ENCODE assay signal across 8 mouse cellular contexts in the genomic region with DNA sequence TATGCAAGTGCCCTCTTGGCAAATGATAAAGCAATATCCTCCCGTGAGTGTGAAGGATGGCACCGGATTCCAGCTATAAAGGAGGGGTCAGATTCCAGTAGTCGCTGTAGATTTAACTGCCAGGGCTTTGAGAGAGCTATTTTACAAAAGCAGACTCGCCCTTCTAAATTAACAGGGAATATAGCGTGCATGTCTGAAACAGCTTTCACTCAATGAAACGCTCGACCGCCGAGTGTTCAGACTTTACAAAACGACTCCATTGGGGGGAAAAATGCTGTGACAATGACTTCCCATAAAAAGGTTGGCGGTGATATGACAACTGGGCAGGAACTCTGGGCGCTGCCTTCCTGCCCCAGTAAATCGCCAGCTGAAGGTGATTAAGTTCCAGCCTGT. TPM values are rescaled to one million over a fixed set of nuclear protein-coding genes. Genes with fewer than 3 reads are reported as not detected.
A peak's percentile ranks its signal among the peaks of the same experiment; 100 is the strongest.
DNase-seq lines count a peak whose midpoint lies in the region; ATAC-seq and TF ChIP-seq lines count a peak whose summit lies in the region.

No protein-coding gene starts in this region.

- H3K4me2 ChIP-seq in heart, embryonic 13.5 days: peak overlapping the region; percentile 81
- H3K4me2 ChIP-seq in hindbrain, embryonic 12.5 days (replicated peaks): peak overlapping the region; percentile 65
- H3K4me2 ChIP-seq in midbrain, embryonic 12.5 days (replicated peaks): peak overlapping the region; percentile 65

- peak overlapping the region; percentile 80 for H3K27ac ChIP-seq in heart, embryonic 13.5 days (replicated peaks)
- peak overlapping the region; percentile 94 for H3K27ac ChIP-seq in hindbrain, embryonic 12.5 days
- H3K27ac ChIP-seq in midbrain, embryonic 12.5 days (replicated peaks): peak overlapping the region; percentile 92

- peak overlapping the region; percentile 81 for H3K4me3 ChIP-seq in heart, embryonic 13.5 days
- H3K4me3 ChIP-seq in hindbrain, embryonic 12.5 days: peak overlapping the region; percentile 87
- H3K4me3 ChIP-seq in midbrain, embryonic 12.5 days: peak overlapping the region; percentile 79

- no peak for DNase-seq in heart, adult 18-20 months
- peak; percentile 67 for DNase-seq in brain, embryonic 14.5 days (ENCODE audit: low read depth)
- DNase-seq in thymus, postnatal 10 days (ENCODE audit: low spot score in 2 of 2): no peak
- no peak for DNase-seq in cerebellum, adult 11 months
- DNase-seq in left cerebral cortex, adult 11 months (ENCODE audit: low spot score): no peak

- TF ChIP-seq POLR2A in brain, embryonic 14.5 days (IDR thresholded peaks at IDR 0.05; ENCODE audit: borderline replicate concordance, extremely low read depth, insufficient read depth, insufficient read length, poor library complexity, severe bottlenecking): no peak

- ATAC-seq in heart, embryonic 13.5 days (ENCODE audit: extremely low read depth, insufficient number of reproducible peaks, low FRiP score, low TSS enrichment): no peak
- ATAC-seq in hindbrain, embryonic 12.5 days (ENCODE audit: low FRiP score): no peak
- no peak for ATAC-seq in midbrain, embryonic 12.5 days (ENCODE audit: low FRiP score, low read depth)

- peak overlapping the region; percentile 91 for H3K9ac ChIP-seq in heart, embryonic 13.5 days
- H3K9ac ChIP-seq in hindbrain, embryonic 12.5 days: peak overlapping the region; percentile 92
- peak overlapping the region; percentile 86 for H3K9ac ChIP-seq in midbrain, embryonic 12.5 days (replicated peaks)

- H3K4me1 ChIP-seq in heart, embryonic 13.5 days: peaks cover 12% of the 10 kb centered on the region
- H3K4me1 ChIP-seq in hindbrain, embryonic 12.5 days: peaks cover 11% of the 10 kb centered on the region
- H3K4me1 ChIP-seq in midbrain, embryonic 12.5 days: peaks cover 15% of the 10 kb centered on the region

- TF ChIP-seq CTCF in brain, embryonic 14.5 days (IDR thresholded peaks at IDR 0.05; ENCODE audit: borderline replicate concordance, extremely low read depth, insufficient read depth, insufficient read length): no peak

- H3K36me3 ChIP-seq in heart, embryonic 13.5 days: no peaks in the 10 kb centered on the region
- 0 out of 2 replicates have a peak, but pooled peaks cover 5% of the 10 kb centered on the region for H3K36me3 ChIP-seq in hindbrain, embryonic 12.5 days
- H3K36me3 ChIP-seq in midbrain, embryonic 12.5 days: 0 out of 2 replicates have a peak, but pooled peaks cover 3% of the 10 kb centered on the region

- H3K9me3 ChIP-seq in heart, embryonic 13.5 days: no peaks in the 10 kb centered on the region
- 0 out of 2 replicates have a peak, but pooled peaks cover 2% of the 10 kb centered on the region for H3K9me3 ChIP-seq in hindbrain, embryonic 12.5 days (replicated peaks)
- no peaks in the 10 kb centered on the region for H3K9me3 ChIP-seq in midbrain, embryonic 12.5 days

- 4% methylated on average over 13 of the region's 13 CpGs for WGBS in heart, embryonic 13.5 days
- under 1% methylated on average over 13 of the region's 13 CpGs for WGBS in hindbrain, embryonic 12.5 days
- WGBS in midbrain, embryonic 12.5 days: under 1% methylated on average over 13 of the region's 13 CpGs

- H3K27me3 ChIP-seq in heart, embryonic 13.5 days (replicated peaks): peaks cover 22% of the 10 kb centered on the region
- H3K27me3 ChIP-seq in hindbrain, embryonic 12.5 days: no peaks in the 10 kb centered on the region
- H3K27me3 ChIP-seq in midbrain, embryonic 12.5 days: no peaks in the 10 kb centered on the region

RNA-seq across cellular contexts. Expression of a gene that starts 0.6 kb away (rescaled TPM):
- polyA plus RNA-seq in heart, embryonic 13.5 days (2015; fragmentation: Nextera tagmentation; extraction: Ambion mirVana): 8.0 and 8.9 TPM in 2 replicates
- total RNA-seq in heart, adult 18-20 months (2021): 1 to 10 TPM; 1.6 TPM
- polyA plus RNA-seq in brain, embryonic 14.5 days (2012; rRNA removed): 40.7 and 67.1 TPM in 2 replicates
- polyA plus RNA-seq in hindbrain, embryonic 12.5 days (2016; fragmentation: Nextera tagmentation; extraction: Ambion mirVana): 35.5 and 36.7 TPM in 2 replicates
- polyA plus RNA-seq in midbrain, embryonic 12.5 days (2016; fragmentation: Nextera tagmentation; extraction: Ambion mirVana): 30.1 and 32.3 TPM in 2 replicates

RNA-seq across cellular contexts. Expression of a gene that starts 50.7 kb away (rescaled TPM):
- 36.2 and 41.6 TPM in 2 replicates for polyA plus RNA-seq in heart, embryonic 13.5 days (2015; fragmentation: Nextera tagmentation; extraction: Ambion mirVana)
- 10 to 100 TPM; 37.9 to 38.0 TPM for total RNA-seq in heart, adult 18-20 months (2021)
- 9.3 and 15.3 TPM in 2 replicates for polyA plus RNA-seq in brain, embryonic 14.5 days (2012; rRNA removed)
- 39.9 and 45.3 TPM in 2 replicates for polyA plus RNA-seq in hindbrain, embryonic 12.5 days (2016; fragmentation: Nextera tagmentation; extraction: Ambion mirVana)
- 31.8 and 32.8 TPM in 2 replicates for polyA plus RNA-seq in midbrain, embryonic 12.5 days (2016; fragmentation: Nextera tagmentation; extraction: Ambion mirVana)
